Mouse (Mus musculus) layer of hippocampus, adult 8-10 months (tissue): ENCODE measurements at regions not wholly inside any gene's neighbourhood (a gene's known extent, or its start where the extent isn't known, plus 50 kb on each side); places are given as distances from the start of the nearest gene placed in this dataset.
"Not testable (repeated sequence)": the region's sequence is repeated elsewhere in the genome, so short reads cannot be mapped to it uniquely, and the experiment has no call there.

Source experiments
- DNase-seq, 2 experiments: peaks; one replicate each; pipeline ENCODE4 v3.0.0; 2022; ENCODE audit warnings: low spot score in 2 of 2

- no peak for DNase-seq
Measured at GRCm38 (mm10) chr8:96586129-96586528, 697.8 kb upstream of the Got2 start.

- no peak for DNase-seq
Measured at GRCm38 (mm10) chr8:96552512-96552911, 664.2 kb upstream of the Got2 start.

- DNase-seq: no peak
Measured at GRCm38 (mm10) chr8:96550408-96550807, 662.1 kb upstream of the Got2 start.

GRCm38 (mm10) chr8:96548663-96549062 is 660.3 kb upstream of the Got2 start:
- DNase-seq: peak; percentile 5 to 10

- no peak for DNase-seq
Measured at GRCm38 (mm10) chr8:96548187-96548586, 659.8 kb upstream of the Got2 start.

- no peak for DNase-seq
Measured at GRCm38 (mm10) chr8:96542215-96542614, 653.9 kb upstream of the Got2 start.

- DNase-seq: no peak
Measured at GRCm38 (mm10) chr8:96498854-96499253, 610.5 kb upstream of the Got2 start.

- no peak for DNase-seq
Measured at GRCm38 (mm10) chr8:96495406-96495805, 607.1 kb upstream of the Got2 start.

GRCm38 (mm10) chr8:96489804-96490203 is 601.5 kb upstream of the Got2 start:
- no peak for DNase-seq

- DNase-seq: no peak
Measured at GRCm38 (mm10) chr8:96488741-96489453, 600.5 kb upstream of the Got2 start.

GRCm38 (mm10) chr8:96455915-96456314 is 567.6 kb upstream of the Got2 start:
- DNase-seq: peak; percentile 28 to 50

- peak; percentile 5 to 14 for DNase-seq
Measured at GRCm38 (mm10) chr8:96455336-96455735, 567.0 kb upstream of the Got2 start.

GRCm38 (mm10) chr8:96429708-96430107 is 541.4 kb upstream of the Got2 start:
- no peak for DNase-seq

GRCm38 (mm10) chr8:96426900-96427299 is 538.6 kb upstream of the Got2 start:
- DNase-seq: peak in 1 of 2 experiments; percentile 9

GRCm38 (mm10) chr8:96409601-96410000 is 521.3 kb upstream of the Got2 start:
- DNase-seq: no peak

- DNase-seq: no peak
Measured at GRCm38 (mm10) chr8:96404549-96405145, 516.3 kb upstream of the Got2 start.

- no peak for DNase-seq
Measured at GRCm38 (mm10) chr8:96403669-96404068, 515.3 kb upstream of the Got2 start.

GRCm38 (mm10) chr8:96399381-96399780 is 511.0 kb upstream of the Got2 start:
- not testable (repeated sequence) for DNase-seq

GRCm38 (mm10) chr8:96393024-96393423 is 504.7 kb upstream of the Got2 start:
- peak; percentile 19 to 22 for DNase-seq

GRCm38 (mm10) chr8:96389251-96389650 is 500.9 kb upstream of the Got2 start:
- no peak for DNase-seq

- DNase-seq: no peak
Measured at GRCm38 (mm10) chr8:96370500-96370899, 482.2 kb upstream of the Got2 start.

GRCm38 (mm10) chr8:96362853-96363445 is 474.6 kb upstream of the Got2 start:
- DNase-seq: no peak
